Mouse (Mus musculus) frontal cortex, adult 2 months (tissue): Measurements from ENCODE around the gene Lbx1. TPM values are rescaled to one million over a fixed set of nuclear protein-coding genes. Genes with fewer than 3 reads are reported as not detected.

Source experiments
- DNase-seq, 2 experiments: peaks; one replicate each; pipeline ENCODE4 v3.0.0; 2022; ENCODE audit warnings: low spot score in 1 of 2; ENCODE audit errors: extremely low spot score in 1 of 2
- polyA plus RNA-seq: library from polyadenylated mRNA; depleted of rRNA; stranded (reverse); fragments of >200 nt; gene quantifications from 2 replicates; pipeline ENCODE4 v1.2.3, GENCODE M21; 2012; rRNA removed

Lbx1 gene
- polyA plus RNA-seq = not detected in 2 replicates

DNA sequence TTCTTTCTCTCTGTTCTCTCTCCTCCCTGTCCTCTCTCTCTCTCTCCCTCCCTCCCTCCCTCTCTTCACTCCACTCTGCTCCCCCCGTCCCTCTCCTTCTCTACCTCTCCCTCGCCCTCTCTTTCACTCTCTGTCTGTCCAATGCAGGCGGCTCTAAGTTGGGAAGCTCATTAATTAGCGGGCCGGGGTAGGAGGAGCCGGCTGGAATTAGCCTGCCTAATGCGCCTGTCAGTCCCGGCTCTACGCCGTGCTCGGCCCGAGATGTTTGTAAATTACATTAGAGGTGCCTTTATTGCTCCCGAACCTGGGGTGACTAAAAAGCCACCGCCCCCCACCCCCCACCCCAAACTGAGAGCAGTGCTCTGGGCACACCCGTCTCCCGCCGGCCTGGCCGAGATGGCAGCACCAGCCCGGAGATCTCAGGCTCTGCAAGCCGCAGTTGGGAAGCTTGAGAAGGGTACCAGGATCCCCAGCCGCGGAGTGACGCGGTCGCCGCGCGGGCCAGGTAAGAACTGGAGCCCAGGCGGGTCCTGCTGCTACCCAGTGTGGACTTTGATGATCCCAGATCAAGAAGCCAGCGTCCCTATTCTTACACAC, at the start of gene Lbx1:
Gene Lbx1 (minus strand): TSS at position 47 of the 597 bp plus-strand sequence.
- no peak for DNase-seq

DNA sequence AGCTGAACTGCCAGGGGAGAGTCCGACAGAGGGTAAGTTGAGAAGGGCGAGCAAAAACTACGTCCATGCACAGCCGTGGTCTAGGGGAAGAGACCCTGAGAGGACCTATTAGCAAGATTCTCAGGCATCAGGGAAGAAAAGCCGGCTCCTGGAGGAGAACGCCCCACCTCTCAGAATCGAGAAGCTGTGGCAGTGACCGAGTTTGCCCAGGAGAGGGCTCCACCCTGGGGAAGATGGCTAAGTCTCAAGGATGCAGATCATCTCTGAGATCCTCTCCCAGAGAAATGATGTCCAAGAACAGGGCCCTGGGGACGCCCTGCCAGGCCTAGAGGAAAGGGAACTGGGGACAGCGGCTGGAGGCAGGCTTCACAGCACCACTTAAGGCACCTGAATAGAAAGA, 47.7 kb upstream of the Lbx1 start:
- DNase-seq = peak in 1 of 2 experiments; percentile 86

DNA sequence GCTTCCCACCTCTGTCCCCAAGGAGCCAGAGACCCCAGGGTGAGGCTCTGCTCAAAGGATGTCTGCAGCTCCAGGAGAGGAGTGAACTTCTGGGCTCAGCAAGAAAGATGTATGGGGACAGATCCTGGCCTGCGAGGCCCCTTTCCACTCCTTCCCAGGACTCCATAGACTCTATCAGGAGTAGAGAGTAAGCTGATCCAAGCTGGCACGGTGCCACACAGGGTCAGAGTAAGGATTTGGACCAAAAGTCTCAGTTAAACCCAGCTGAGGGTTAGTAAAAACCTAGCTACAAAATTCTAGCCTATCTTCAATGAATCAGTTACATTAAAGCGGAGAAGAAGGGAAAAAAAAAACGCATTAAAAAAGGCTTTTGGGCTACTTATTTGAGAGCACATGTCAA, 40.6 kb upstream of the Lbx1 start:
- no peak for DNase-seq

DNA sequence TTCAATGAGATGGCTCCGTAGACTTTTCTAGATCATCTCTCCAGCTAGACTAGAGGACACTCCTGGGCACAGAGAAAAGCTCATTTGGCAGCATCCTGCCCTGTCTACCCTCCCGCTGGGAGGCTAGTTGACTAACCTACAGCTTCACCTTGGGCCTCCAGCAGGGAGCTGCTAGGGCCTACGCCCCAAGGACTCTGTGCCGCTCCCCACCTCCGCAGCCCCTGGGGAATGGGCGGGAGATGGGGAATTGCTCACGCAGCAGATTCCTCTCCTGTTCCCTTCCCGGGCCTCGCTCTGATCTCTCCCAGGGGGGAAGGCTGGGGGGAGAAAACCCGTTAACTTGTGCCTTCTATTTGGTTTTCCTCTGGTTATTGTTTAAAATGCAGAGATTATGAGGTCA, 36.4 kb upstream of the Lbx1 start:
- no peak for DNase-seq

DNA sequence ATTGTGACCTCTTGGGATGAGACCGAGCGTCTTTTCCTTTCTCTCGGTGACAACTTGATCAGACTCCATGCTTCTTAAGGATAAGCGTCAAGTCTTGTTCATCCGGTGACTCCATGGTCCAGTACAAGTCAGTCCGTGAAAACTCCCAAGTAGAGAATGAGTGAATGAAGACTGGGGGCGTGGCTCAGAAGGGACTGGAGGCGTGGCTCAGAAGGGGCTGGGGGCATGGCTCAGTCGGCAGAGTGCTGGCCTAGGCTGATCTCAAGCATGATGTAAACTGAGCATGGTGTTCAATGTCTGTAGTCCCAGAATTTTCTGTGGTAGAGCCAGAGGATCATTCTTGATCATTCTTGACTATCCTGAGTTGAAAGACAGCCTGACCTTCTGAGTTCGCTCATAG, 27.4 kb upstream of the Lbx1 start:
- DNase-seq = no peak

DNA sequence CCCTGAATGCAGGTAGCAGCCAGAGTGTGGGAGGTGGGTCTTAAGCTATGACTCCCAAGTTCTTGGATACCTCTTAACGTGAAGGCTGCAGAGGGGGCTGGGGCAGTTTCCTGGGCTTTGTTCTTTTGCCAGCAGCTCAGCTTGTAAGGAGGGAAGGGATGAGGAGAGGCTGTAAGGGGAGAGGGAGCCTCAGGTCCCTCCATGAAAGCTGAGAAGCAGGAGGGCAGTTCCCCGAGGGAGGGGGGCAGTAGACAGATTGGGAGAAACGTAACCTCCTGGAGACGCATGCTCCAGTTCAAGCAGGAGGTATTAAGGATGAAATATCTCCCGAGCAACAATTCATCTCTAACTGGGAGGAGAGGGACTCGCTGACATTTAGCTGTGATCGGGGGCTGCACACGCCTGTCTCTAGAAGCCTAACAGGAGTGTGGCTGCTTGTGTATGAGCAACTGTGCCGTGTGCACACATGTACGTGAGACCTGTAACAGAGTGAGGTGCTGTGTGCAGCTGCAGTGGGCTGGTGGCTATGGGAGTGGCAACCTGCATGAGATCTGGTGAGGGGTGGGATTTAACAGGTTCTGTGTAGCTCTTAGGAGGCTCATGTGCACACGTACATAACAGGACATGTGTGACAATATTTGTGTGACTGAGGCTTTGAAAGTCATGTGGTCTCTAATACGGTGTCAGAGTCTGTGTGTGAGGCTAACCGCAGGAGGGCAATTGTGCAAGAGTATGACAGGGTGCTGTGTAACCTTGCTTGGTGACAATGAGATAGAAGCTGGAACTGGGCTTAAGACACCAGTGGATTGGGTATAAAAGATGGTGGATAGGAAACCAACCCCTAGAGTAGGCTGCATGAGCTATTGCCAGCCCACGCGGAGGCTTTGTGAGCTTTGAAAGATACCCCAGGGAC, 22.1 kb upstream of the Lbx1 start:
- no peak for DNase-seq

DNA sequence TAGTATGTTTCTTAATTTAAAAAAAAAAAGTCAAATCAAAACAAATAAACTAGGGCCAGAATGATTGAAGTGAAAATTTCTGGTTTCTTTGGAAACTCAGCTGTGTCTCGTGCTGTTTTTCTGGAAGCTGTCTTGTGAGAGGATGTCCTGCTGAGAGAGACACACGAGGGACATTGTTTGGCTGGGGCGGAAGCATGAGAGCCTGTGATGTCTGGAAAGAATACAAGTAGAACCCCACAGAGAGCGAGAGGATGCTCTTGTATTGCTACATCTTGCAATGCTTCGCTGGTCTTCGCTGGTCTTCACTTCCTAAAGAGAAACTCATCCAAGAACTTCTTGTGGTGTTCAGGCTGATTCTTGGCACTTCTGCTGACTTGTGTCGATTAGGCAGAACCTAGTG, 19.2 kb upstream of the Lbx1 start:
- DNase-seq = no peak

DNA sequence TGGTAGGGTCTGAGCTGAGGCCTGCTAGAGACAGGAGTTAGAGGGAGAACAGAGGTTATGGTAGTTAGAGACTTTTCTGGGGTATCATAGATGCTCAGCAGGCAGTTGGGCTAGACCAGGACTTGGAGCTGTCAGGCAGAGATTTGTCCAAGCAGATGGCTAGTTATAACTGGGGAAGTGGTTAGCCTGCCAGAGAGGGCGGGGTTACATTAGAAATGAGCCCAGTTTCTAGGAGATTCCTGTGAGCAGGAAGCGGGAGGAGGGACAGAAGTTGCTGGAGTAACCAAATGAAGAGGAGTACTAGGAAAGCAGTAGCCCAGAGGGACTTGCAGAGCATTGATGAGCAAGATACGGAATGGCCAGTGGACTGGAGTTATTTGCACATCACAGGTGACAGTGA, 16.8 kb upstream of the Lbx1 start:
- no peak for DNase-seq

DNA sequence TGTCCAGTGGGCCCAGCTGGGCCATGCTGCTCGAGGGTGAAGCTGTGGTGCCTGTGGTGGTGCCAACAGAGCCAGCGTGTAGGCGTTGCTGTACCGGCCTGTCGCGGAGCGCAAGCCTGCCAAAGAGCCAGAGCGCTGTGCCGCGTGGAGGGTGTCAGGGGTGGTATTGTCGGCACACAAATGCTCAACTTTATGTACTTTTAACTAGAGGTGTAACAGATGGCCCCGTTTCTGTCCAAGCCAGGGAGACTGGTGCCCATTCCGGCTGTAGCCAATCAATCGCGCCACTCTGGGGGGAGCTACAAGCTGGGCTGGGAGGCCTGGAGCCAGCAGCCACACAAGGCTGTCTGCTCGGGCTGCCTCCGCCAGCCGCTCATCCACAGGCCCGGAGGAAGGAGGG, 13.1 kb upstream of the Lbx1 start:
- DNase-seq = no peak

DNA sequence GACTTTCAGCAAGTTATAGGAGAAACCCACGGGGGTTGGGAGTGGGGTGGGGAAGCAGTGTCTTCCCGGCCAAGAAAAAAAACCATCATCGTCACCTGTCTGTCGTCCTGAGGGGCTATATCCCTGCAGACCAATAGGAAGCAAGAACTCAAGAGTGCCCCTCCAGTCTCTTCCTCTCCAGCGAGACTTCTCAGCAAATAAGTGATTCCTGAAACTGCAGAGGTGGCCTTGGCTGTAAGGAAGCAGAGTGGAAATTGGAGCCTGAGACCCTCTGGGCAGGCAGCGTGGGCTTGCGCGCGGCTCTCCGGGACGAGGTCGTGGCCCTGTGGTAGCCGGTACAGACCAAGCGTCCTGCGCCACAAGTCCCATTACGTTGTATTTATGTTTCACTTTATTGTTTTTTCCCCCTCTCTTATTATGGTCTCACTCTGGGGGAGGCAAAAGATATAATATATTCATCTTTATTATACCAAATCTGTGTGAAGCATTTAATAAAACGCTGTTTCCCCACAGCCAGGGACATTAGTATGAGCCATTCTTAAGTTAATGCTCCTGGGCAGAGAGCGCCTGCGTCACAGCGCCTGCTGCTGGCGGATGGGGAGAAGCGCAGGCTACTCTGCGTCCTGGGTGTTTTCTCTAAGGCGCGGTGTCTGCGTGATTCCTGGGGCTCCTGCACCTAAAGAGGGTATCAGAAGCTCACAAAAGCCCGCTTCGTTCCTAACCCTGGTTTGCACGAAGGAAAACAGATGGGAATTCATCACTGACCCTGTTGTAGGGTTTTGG, 8.5 kb upstream of the Lbx1 start:
- DNase-seq = no peak

DNA sequence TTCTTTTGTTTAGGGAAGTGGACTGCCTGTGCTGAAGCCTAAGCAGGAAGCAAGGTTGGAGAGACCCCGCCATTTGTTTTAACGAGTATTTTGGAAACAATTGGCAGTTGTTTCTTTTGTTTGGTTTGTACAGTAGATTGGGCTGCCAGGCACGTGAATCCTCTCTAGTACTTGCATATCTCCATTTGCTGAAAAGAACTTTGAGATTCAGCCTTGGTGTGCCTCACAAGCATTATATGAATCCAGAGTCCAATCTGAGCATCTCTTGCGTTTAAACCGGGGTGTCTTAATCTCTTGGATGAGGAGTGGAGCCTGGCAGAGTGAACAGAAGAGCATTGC, 7.6 kb upstream of the Lbx1 start:
- DNase-seq = no peak

DNA sequence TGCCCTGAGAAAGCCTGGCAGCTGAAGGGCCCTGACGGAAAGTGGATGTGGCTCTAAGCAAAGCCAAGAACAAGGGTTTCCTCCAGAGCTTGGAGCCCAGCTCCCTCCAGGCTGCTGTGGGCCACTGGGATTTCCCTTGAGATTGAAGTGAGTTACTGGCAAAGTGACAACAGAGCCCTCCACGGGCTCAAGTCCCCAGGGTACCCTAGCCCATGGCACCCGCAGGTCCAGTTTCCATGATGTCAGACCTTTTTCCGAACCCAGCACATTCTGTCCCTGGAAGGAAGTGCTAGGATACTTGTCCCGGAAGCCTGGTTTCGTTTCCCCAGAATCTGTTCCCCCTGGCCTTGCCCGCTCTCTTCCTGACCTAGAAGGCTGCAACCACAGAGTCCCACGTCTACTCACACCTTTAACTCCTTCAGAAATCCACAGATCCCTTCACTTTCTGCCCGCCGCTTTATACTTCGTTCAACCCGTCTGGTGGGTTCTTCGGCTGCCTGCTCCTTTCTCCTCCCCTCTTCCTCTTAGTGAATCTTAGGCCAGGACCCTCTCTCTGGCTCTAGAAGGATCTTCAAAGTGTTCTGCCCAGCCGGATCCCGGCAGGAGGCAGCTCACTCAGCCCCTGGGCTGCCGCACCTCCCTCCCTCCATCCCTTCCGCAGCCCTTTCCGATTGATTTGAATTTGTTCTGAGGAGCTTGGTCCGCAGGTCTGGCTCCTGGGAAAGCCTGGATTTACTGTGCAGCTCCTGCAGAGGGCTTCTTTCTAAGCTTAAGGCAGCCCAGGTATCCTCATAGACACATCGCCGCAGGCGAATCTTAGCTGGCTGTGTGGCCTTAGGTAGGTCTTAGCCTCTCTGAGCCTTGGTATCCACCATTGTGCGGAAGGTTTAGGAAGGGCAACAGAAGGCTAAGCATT, 7.0 kb upstream of the Lbx1 start:
- DNase-seq = no peak

DNA sequence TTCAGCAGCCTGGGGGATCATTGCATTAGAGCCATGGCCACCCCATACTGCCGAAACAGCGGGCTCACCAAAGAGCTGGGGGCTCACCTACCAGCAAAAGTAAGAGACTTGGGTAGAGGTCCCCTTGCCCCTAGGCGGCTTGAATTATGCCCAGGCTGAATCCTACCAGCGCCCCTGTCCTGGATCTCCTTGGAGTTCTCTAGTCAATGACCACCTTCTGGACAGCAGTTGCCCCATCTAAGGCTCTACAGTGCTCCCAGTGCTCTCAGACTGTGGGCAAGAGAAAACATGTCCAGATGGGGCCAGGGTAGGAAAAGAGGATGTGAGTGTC, 6.4 kb upstream of the Lbx1 start:
- DNase-seq = no peak

DNA sequence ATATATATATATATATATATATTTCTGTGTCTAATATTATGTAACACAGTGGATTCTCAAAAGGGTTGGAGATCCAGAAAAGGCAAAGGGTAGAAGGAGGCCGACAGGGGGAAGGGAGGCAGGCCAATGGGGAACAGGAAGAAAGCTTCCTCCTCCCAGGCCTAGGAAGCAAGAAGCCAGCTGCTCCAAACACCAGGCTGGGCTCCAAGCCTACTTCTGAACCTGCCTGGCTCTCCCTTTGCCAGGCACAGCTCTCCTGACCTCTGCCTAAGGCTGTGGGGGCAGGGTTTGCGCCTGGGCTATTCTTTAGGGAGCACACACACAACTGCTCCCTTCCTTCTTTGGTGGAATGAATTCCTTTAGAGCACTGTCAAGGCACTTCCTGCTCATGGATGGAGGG, 4.4 kb upstream of the Lbx1 start:
- no peak for DNase-seq

DNA sequence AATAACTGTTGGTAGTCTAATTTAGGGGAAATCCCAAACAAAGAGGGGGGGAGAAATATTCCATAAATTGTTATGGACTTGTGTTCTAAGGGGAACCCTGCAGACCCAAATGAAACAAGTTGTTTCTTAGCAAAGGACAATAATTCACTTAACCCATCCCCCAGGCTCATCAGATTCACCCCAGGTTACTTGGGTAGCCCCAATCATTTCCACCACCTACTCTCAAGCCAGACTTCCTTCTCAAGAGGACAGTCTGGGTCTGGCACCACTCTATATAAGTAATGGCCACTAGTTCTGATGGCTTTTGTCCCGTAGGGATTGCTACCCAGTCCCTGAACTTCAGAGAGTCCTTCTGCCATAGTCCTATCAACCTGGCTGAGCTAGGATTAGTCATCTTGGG, 3.6 kb upstream of the Lbx1 start:
- DNase-seq = no peak

DNA sequence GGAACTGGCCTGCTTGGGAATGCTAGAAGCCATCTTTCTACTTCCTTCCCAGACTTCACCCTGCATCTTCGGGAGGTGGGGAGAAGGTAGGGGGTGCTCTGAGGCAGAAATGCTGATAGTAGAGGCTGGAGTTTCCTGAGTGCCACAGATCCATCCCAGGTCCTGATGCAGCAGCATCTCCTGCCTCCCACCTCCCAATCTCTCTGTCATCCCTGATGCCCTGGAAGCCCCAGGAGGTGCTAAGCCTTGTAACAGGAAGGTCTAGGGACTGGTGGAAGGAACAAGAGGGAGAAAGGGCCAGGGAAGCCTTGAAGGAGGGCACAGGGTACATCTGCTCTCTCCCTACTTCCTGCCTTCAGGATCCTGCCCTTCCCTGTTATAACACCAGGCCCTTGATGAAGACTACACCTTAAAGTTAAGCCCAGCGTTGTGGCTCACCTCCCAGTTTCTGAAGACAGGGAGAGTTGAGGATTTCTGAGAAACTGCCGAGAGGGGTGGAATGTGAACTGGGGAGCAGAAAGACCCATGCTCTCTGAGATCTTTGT, 2.1 kb upstream of the Lbx1 start:
- no peak for DNase-seq

DNA sequence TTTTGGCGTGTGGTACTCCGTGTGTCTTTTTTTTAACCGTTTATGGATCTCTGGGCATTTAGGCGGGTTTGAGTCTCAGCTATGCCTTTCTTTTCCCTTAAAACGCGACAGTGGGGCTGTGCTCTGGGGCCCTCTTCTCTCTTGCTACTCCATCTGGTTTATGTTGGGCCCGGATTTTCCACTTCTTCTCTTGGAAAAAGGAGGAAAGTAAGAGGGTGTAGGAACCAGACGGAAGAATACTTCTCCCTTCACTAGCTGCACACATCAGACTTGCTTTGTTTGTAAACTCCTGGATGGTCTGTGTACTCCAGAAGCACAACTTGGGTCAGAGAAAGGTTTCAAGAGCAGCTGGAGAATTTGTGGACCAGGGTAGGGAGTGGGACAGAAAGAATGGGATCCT, 1.5 kb upstream of the Lbx1 start:
- DNase-seq = no peak

DNA sequence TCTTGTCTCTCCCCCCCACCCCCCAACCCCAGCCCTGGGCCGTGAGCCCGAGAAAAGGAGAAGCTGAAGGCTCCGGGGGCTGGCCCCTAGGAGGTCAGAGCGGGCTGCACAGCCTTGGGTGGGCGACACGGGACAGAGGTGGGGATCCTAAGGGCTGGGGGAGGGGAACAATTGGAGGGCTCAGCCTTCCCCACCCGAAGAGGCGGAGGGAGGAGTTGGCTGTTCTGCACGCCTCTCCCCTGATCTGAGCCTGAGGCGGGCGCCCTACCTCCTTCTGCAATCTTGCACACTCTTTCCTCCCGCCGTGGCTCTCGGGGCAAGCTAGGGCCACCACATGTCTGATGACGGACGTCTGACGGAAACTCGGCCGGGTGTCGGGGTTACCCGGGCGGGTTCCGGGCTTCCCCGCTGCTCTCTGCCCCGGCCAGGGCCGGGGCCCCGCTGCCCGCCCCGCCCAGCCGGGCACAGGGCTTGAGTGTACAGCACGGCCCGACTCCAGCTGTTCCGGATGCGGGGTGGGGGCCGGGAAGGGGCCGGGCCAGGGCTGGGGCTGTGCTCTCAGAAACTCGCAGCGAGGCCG, 841 bp upstream of the Lbx1 start:
- DNase-seq = no peak

DNA sequence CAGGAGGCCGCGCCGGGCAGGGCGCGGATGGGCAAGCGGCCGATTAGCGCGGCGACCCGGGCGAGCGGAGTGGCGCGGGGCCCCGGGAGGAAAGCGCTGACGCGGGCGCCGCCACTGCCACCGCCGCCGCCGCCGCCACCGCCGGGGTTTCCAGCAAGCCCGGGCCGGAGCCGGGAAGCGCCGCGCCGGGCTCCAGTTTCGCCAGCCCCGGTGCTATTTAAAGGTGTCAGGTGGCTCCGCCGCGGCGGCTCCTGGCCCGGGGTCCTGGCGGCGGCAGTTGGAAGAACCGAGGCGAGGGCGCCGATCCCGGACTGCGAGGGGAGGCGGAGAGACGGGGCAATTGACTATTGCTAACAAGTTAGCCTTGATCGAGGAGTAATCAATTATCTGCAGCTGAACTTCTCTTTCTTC, 276 bp downstream of the Lbx1 start:
- DNase-seq = no peak

DNA sequence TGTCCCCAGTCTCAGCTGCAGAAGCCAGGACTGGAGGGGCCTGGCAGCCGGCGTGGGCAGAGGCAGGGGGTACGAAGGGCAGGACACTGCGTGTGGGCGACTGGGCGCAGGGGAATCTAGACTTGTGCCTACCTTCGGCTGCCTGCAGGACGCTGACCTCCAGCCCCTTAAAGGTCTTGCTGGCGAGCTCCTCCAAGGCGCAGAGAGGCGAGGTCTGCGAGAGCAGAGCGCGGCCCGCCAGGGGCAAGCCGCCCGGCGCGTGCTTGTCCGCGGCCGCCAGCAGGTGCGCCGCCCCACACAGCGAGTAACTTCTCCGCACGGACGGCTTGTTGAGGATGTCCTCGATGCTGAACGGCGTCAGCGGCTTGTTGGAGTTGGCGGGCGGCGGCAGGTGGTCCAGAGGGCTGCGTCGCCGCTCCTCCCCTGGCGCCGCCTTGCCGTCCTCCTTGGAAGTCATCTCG, 811 bp downstream of the Lbx1 start:
- DNase-seq = no peak
